Mouse (Mus musculus) stomach, postnatal 0 days (tissue): ENCODE data around the gene Snx4. TPM values are rescaled to one million over a fixed set of nuclear protein-coding genes. Genes with fewer than 3 reads are reported as not detected.
A peak's percentile ranks its signal among the peaks of the same experiment; 100 is the strongest.

Source experiments
- ATAC-seq: fragments of 200-750 bp; cut with Nextera tagmentation; 2 replicates; pipeline ENCODE4 v1.8.0; 2017; ENCODE audit not compliant: low FRiP score, low TSS enrichment
- DNase-seq: peaks from one replicate; pipeline ENCODE4 v3.0.0-alpha.2; 2016; ENCODE audit warnings: low spot score
- H3K27ac ChIP-seq: fragments of 300-500 bp; sonication (generic); replicated peaks from 2 replicates; pipeline ENCODE4 v1.5.1; 2014; ENCODE audit warnings: mild to moderate bottlenecking, control low read depth
- H3K27me3 ChIP-seq: fragments of 300-500 bp; sonication (generic); 2 replicates; pipeline ENCODE4 v1.6.1; 2014; ENCODE audit warnings: low read length; ENCODE audit not compliant: control insufficient read depth, insufficient read depth
- H3K36me3 ChIP-seq: fragments of 300-500 bp; sonication (generic); 2 replicates; pipeline ENCODE4 v1.6.1; 2014; ENCODE audit warnings: low read length, mixed read lengths; ENCODE audit not compliant: control insufficient read depth, insufficient read depth
- H3K4me1 ChIP-seq: fragments of 300-500 bp; sonication (generic); replicated peaks from 2 replicates; pipeline ENCODE4 v1.6.1; 2014; ENCODE audit warnings: antibody characterized with exemption; ENCODE audit not compliant: control insufficient read depth, insufficient read depth
- H3K4me2 ChIP-seq: fragments of 300-500 bp; sonication (generic); replicated peaks from 2 replicates; pipeline ENCODE4 v1.6.1; 2014; ENCODE audit warnings: low read depth, mild to moderate bottlenecking, control low read depth, moderate library complexity
- H3K4me3 ChIP-seq: fragments of 300-500 bp; sonication (generic); 2 replicates; pipeline ENCODE4 v1.5.1; 2014; ENCODE audit warnings: low read depth, low read length, control low read depth
- H3K9ac ChIP-seq: fragments of 300-500 bp; sonication (generic); 2 replicates; pipeline ENCODE4 v1.6.1; 2014; ENCODE audit warnings: mild to moderate bottlenecking, low read length, control low read depth, mixed read lengths
- H3K9me3 ChIP-seq: fragments of 300-500 bp; sonication (generic); 2 replicates; pipeline ENCODE4 v1.6.1; 2016; ENCODE audit warnings: low read length; ENCODE audit not compliant: control insufficient read depth
- CTCF ChIP-seq: IDR thresholded peaks from 2 replicates; pipeline ENCODE4 v1.5.1; 2016; ENCODE audit warnings: antibody characterized with exemption, low read depth, mild to moderate bottlenecking, moderate library complexity
- EP300 ChIP-seq: optimal IDR thresholded peaks from 2 replicates; pipeline ENCODE3; 2016; ENCODE audit warnings: antibody characterized with exemption
- whole genome bisulfite sequencing: fragments of 180-500 bp; shearing (Covaris S2); extraction: QIAGEN DNeasy Blood & Tissue Kit; methylation state at CpG from one replicate; pipeline ENCODE4 v1.1.7; 2014; 5-methylcytosine and 5-hydroxymethylcytosine counted together
- polyA plus RNA-seq: library from polyadenylated mRNA; unstranded; fragments of >200 nt; fragmentation: Nextera tagmentation; extraction: Ambion mirVana; gene quantifications from 2 replicates; pipeline ENCODE4 v1.2.1, GENCODE M21; 2015

Gene Snx4
- polyA plus RNA-seq, 1 experiment from 2014 or later = 59.7 TPM

GRCm38 (mm10) chr16:33244933-33245470, 6.2 kb upstream of the Snx4 start:
- Histone ChIP-seq H3K4me1 (no peaks in the 10 kb centered on the region), H3K9ac (no peak overlapping the region), H3K4me2 (no peak overlapping the region), H3K4me3 (no peak overlapping the region), H3K27ac (no peak overlapping the region), H3K9me3 (no peaks in the 10 kb centered on the region), H3K36me3 (peaks cover 13% of the 10 kb centered on the region; the same call in 1 of the 2 replicates), H3K27me3 (no peaks in the 10 kb centered on the region)
- DNase-seq (no peak), ATAC-seq (no peak)
- WGBS = 93% methylated on average over 9 of the region's 9 CpGs
- TF ChIP-seq EP300 (no peak), CTCF (no peak)

GRCm38 (mm10) chr16:33246526-33246925, 4.7 kb upstream of the Snx4 start:
- no peak for DNase-seq
- Histone ChIP-seq H3K4me1 (no peaks in the 10 kb centered on the region), H3K4me2 (no peak overlapping the region), H3K9me3 (no peaks in the 10 kb centered on the region), H3K27me3 (no peaks in the 10 kb centered on the region), H3K36me3 (peaks cover 6% of the 10 kb centered on the region; the same call in 1 of the 2 replicates), H3K9ac (no peak overlapping the region), H3K4me3 (no peak overlapping the region), H3K27ac (no peak overlapping the region)
- TF ChIP-seq EP300 (no peak), CTCF (no peak)
- WGBS = 89% methylated on average over 5 of the region's 5 CpGs
- no peak for ATAC-seq

GRCm38 (mm10) chr16:33247006-33247405, 4.2 kb upstream of the Snx4 start:
- ATAC-seq (no peak), DNase-seq (no peak)
- WGBS = 72% methylated on average over 2 of the region's 2 CpGs
- no peak overlapping the region for H3K4me2 ChIP-seq
- H3K36me3 ChIP-seq = peaks cover 2% of the 10 kb centered on the region; the same call in 1 of the 2 replicates
- no peak overlapping the region for H3K27ac ChIP-seq
- no peaks in the 10 kb centered on the region for H3K27me3 ChIP-seq
- H3K4me1 ChIP-seq = no peaks in the 10 kb centered on the region
- TF ChIP-seq EP300 (no peak), CTCF (no peak)
- H3K9ac ChIP-seq = no peak overlapping the region
- no peaks in the 10 kb centered on the region for H3K9me3 ChIP-seq
- H3K4me3 ChIP-seq = no peak overlapping the region

GRCm38 (mm10) chr16:33250651-33251120, 556 bp upstream of the Snx4 start:
- peak overlapping the region; percentile 95 for H3K4me3 ChIP-seq
- 4% methylated on average over 9 of the region's 9 CpGs for WGBS
- H3K27me3 ChIP-seq = no peaks in the 10 kb centered on the region
- ATAC-seq = peak; percentile 43
- H3K36me3 ChIP-seq = no peaks in the 10 kb centered on the region
- H3K4me1 ChIP-seq = no peaks in the 10 kb centered on the region; the same call in 1 of the 2 replicates
- H3K4me2 ChIP-seq = peak overlapping the region; percentile 67
- no peak for DNase-seq
- H3K27ac ChIP-seq = peak overlapping the region; percentile 80
- no peak for TF ChIP-seq EP300
- TF ChIP-seq CTCF = no peak
- peak overlapping the region; percentile 96 for H3K9ac ChIP-seq
- no peaks in the 10 kb centered on the region for H3K9me3 ChIP-seq

- H3K4me3 ChIP-seq = no peak overlapping the region
- no peak overlapping the region for H3K27ac ChIP-seq
- H3K36me3 ChIP-seq = no peaks in the 10 kb centered on the region; the same call in 1 of the 2 replicates
- no peak for DNase-seq
- 64% methylated on average over 7 of the region's 7 CpGs for WGBS
- no peak overlapping the region for H3K9ac ChIP-seq
- H3K4me2 ChIP-seq = no peak overlapping the region
- no peaks in the 10 kb centered on the region for H3K9me3 ChIP-seq
- no peak for ATAC-seq
- peaks cover 4% of the 10 kb centered on the region; the same call in 1 of the 2 replicates for H3K4me1 ChIP-seq
- H3K27me3 ChIP-seq = no peaks in the 10 kb centered on the region
- TF ChIP-seq CTCF (no peak), EP300 (no peak)
Observed at GRCm38 (mm10) chr16:33255601-33256000, 4.4 kb downstream of the Snx4 start.

- Histone ChIP-seq H3K27ac (no peak overlapping the region), H3K4me2 (no peak overlapping the region), H3K9me3 (no peaks in the 10 kb centered on the region), H3K27me3 (no peaks in the 10 kb centered on the region), H3K36me3 (no peaks in the 10 kb centered on the region; the same call in 1 of the 2 replicates), H3K4me3 (no peak overlapping the region), H3K4me1 (peaks cover 6% of the 10 kb centered on the region; the same call in 1 of the 2 replicates), H3K9ac (no peak overlapping the region)
- ATAC-seq = no peak
- WGBS = 89% methylated on average over 2 of the region's 2 CpGs
- DNase-seq = no peak
- TF ChIP-seq EP300 = no peak
- TF ChIP-seq CTCF = no peak
Observed at GRCm38 (mm10) chr16:33258530-33258929, 7.3 kb downstream of the Snx4 start.
